Mouse (Mus musculus): Measurements from ENCODE around the gene Tagln2. TPM values are rescaled to one million over a fixed set of nuclear protein-coding genes. Genes with fewer than 3 reads are reported as not detected.
A peak's percentile ranks its signal among the peaks of the same experiment; 100 is the strongest.

Gene Tagln2
- polyA plus RNA-seq, 1 experiment = 321 TPM

GRCm38 (mm10) chr1:172522524-172522923 lies 22.7 kb downstream of the Tagln2 start:
- Histone ChIP-seq H3K4me3 (ENCODE audit: insufficient read depth, low read length) (no peak overlapping the region), H3K27ac (ENCODE audit: insufficient read depth, low read depth, low read length) (no peak overlapping the region), H3K4me1 (ENCODE audit: control insufficient read depth, insufficient read depth, low read length) (peaks cover 22% of the 10 kb centered on the region)
- no peak for TF ChIP-seq POLR2A (IDR thresholded peaks at IDR 0.05; ENCODE audit: borderline replicate concordance, low read depth, low read length)
- TF ChIP-seq CTCF (IDR thresholded peaks at IDR 0.05; ENCODE audit: low read depth, low read length) = no peak

GRCm38 (mm10) chr1:172523699-172524101 lies 23.9 kb downstream of the Tagln2 start:
- peaks cover 22% of the 10 kb centered on the region for H3K4me1 ChIP-seq (ENCODE audit: control insufficient read depth, insufficient read depth, low read length)
- H3K4me3 ChIP-seq (ENCODE audit: insufficient read depth, low read length) = no peak overlapping the region
- TF ChIP-seq POLR2A (IDR thresholded peaks at IDR 0.05; ENCODE audit: borderline replicate concordance, low read depth, low read length) = no peak
- no peak for TF ChIP-seq CTCF (IDR thresholded peaks at IDR 0.05; ENCODE audit: low read depth, low read length)
- no peak overlapping the region for H3K27ac ChIP-seq (ENCODE audit: insufficient read depth, low read depth, low read length)

GRCm38 (mm10) chr1:172525027-172525764 lies 25.3 kb downstream of the Tagln2 start:
- Histone ChIP-seq H3K4me1 (ENCODE audit: control insufficient read depth, insufficient read depth, low read length) (peaks cover 23% of the 10 kb centered on the region), H3K4me3 (ENCODE audit: insufficient read depth, low read length) (peak overlapping the region; percentile 28), H3K27ac (ENCODE audit: insufficient read depth, low read depth, low read length) (peak overlapping the region; percentile 66)
- no peak for TF ChIP-seq POLR2A (IDR thresholded peaks at IDR 0.05; ENCODE audit: borderline replicate concordance, low read depth, low read length)
- no peak for TF ChIP-seq CTCF (IDR thresholded peaks at IDR 0.05; ENCODE audit: low read depth, low read length)

GRCm38 (mm10) chr1:172525971-172526370 lies 26.1 kb downstream of the Tagln2 start:
- Histone ChIP-seq H3K4me1 (ENCODE audit: control insufficient read depth, insufficient read depth, low read length) (peaks cover 28% of the 10 kb centered on the region), H3K27ac (ENCODE audit: insufficient read depth, low read depth, low read length) (no peak overlapping the region), H3K4me3 (ENCODE audit: insufficient read depth, low read length) (no peak overlapping the region)
- no peak for TF ChIP-seq POLR2A (IDR thresholded peaks at IDR 0.05; ENCODE audit: borderline replicate concordance, low read depth, low read length)
- no peak for TF ChIP-seq CTCF (IDR thresholded peaks at IDR 0.05; ENCODE audit: low read depth, low read length)

- Histone ChIP-seq H3K4me3 (ENCODE audit: insufficient read depth, low read length) (no peak overlapping the region), H3K27ac (ENCODE audit: insufficient read depth, low read depth, low read length) (no peak overlapping the region), H3K4me1 (ENCODE audit: control insufficient read depth, insufficient read depth, low read length) (peaks cover 31% of the 10 kb centered on the region)
- TF ChIP-seq CTCF (IDR thresholded peaks at IDR 0.05; ENCODE audit: low read depth, low read length) (no peak), POLR2A (IDR thresholded peaks at IDR 0.05; ENCODE audit: borderline replicate concordance, low read depth, low read length) (no peak)
Observed at GRCm38 (mm10) chr1:172526380-172527081, 26.7 kb downstream of the Tagln2 start.

- Histone ChIP-seq H3K4me1 (ENCODE audit: control insufficient read depth, insufficient read depth, low read length) (peaks cover 25% of the 10 kb centered on the region), H3K27ac (ENCODE audit: insufficient read depth, low read depth, low read length) (no peak overlapping the region), H3K4me3 (ENCODE audit: insufficient read depth, low read length) (no peak overlapping the region)
- TF ChIP-seq CTCF (IDR thresholded peaks at IDR 0.05; ENCODE audit: low read depth, low read length) (no peak), POLR2A (IDR thresholded peaks at IDR 0.05; ENCODE audit: borderline replicate concordance, low read depth, low read length) (no peak)
Observed at GRCm38 (mm10) chr1:172527431-172527830, 27.6 kb downstream of the Tagln2 start.

GRCm38 (mm10) chr1:172528701-172529100 lies 28.9 kb downstream of the Tagln2 start:
- H3K4me1 ChIP-seq (ENCODE audit: control insufficient read depth, insufficient read depth, low read length) = peaks cover 22% of the 10 kb centered on the region
- TF ChIP-seq CTCF (IDR thresholded peaks at IDR 0.05; ENCODE audit: low read depth, low read length) (peak; percentile 100), POLR2A (IDR thresholded peaks at IDR 0.05; ENCODE audit: borderline replicate concordance, low read depth, low read length) (no peak)

GRCm38 (mm10) chr1:172530544-172531220 lies 30.8 kb downstream of the Tagln2 start:
- TF ChIP-seq POLR2A (IDR thresholded peaks at IDR 0.05; ENCODE audit: borderline replicate concordance, low read depth, low read length) = no peak
- TF ChIP-seq CTCF (IDR thresholded peaks at IDR 0.05; ENCODE audit: low read depth, low read length) = no peak
- no peak overlapping the region for H3K4me3 ChIP-seq (ENCODE audit: insufficient read depth, low read length)
- H3K4me1 ChIP-seq (ENCODE audit: control insufficient read depth, insufficient read depth, low read length) = peaks cover 15% of the 10 kb centered on the region
- H3K27ac ChIP-seq (ENCODE audit: insufficient read depth, low read depth, low read length) = no peak overlapping the region

More at GRCm38 (mm10) chr1:172528701-172529100, 28.9 kb downstream of the Tagln2 start:
- H3K4me3 ChIP-seq (ENCODE audit: insufficient read depth, low read length) = no peak overlapping the region
- no peak overlapping the region for H3K27ac ChIP-seq (ENCODE audit: insufficient read depth, low read depth, low read length)

- TF ChIP-seq POLR2A (IDR thresholded peaks at IDR 0.05; ENCODE audit: borderline replicate concordance, low read depth, low read length) (no peak), CTCF (IDR thresholded peaks at IDR 0.05; ENCODE audit: low read depth, low read length) (no peak)
- Histone ChIP-seq H3K27ac (ENCODE audit: insufficient read depth, low read depth, low read length) (no peak overlapping the region), H3K4me1 (ENCODE audit: control insufficient read depth, insufficient read depth, low read length) (peaks cover 11% of the 10 kb centered on the region), H3K4me3 (ENCODE audit: insufficient read depth, low read length) (no peak overlapping the region)
Observed at GRCm38 (mm10) chr1:172532551-172532950, 32.7 kb downstream of the Tagln2 start.

All from bone marrow macrophage, adult 2 months (primary cell).